Comparison of ENCODE assay signal across 15 mouse cellular contexts in genomic region chr7:135932595-135933175, GRCm38 (mm10).
A peak's percentile ranks its signal among the peaks of the same experiment; 100 is the strongest.
DNase-seq lines count a peak whose midpoint lies in the region; ATAC-seq and TF ChIP-seq lines count a peak whose summit lies in the region.
"Had no signal": no experiment of that assay in that cellular context is flagged by ENCODE, and none has a peak within 500 bp of the region (broad histone marks: within the 10 kb centered on the region; RNA-seq: fewer than 3 reads in every experiment).

No protein-coding gene starts in this region.

- no peaks in the 10 kb centered on the region for H3K36me3 ChIP-seq in embryonic facial prominence, embryonic 13.5 days
- no peaks in the 10 kb centered on the region for H3K36me3 ChIP-seq in hindbrain, postnatal 0 days (ENCODE audit: insufficient read depth, low read length)
- H3K36me3 ChIP-seq: forebrain, embryonic 12.5 days; liver, embryonic 12.5 days; midbrain, embryonic 13.5 days; neural tube, embryonic 12.5 days had no signal

- TF ChIP-seq CTCF in cerebellum, adult 2 months (IDR thresholded peaks at IDR 0.05; ENCODE audit: borderline replicate concordance, insufficient read depth, low read depth, low read length): no peak
- TF ChIP-seq CTCF in hindbrain, postnatal 0 days (IDR thresholded peaks at IDR 0.05; ENCODE audit: low read depth): no peak
- TF ChIP-seq CTCF in left cerebral cortex, adult 2 months (IDR thresholded peaks at IDR 0.05): no peak

- intact Hi-C loops in heart, postnatal 14 days (cut with DNase I): no loop called here
- intact Hi-C loops in left cerebral cortex, adult 2 months (cut with DNase I): no loop called here

- no peak overlapping the region for H3K9ac ChIP-seq in embryonic facial prominence, embryonic 13.5 days
- no peak overlapping the region for H3K9ac ChIP-seq in hindbrain, postnatal 0 days (replicated peaks; ENCODE audit: low read length)
- H3K9ac ChIP-seq: forebrain, embryonic 12.5 days; liver, embryonic 12.5 days; midbrain, embryonic 13.5 days; neural tube, embryonic 12.5 days had no signal

- no peak for ATAC-seq in embryonic facial prominence, embryonic 13.5 days (ENCODE audit: insufficient number of reproducible peaks, insufficient read depth, low FRiP score, low TSS enrichment, low read depth)
- ATAC-seq in hindbrain, postnatal 0 days: peak; percentile 59; the same call in 1 of the 2 replicates
- ATAC-seq: liver, embryonic 12.5 days; midbrain, embryonic 13.5 days had no signal

- WGBS in cerebellum, adult 2 months: 18% methylated on average over 5 of the region's 5 CpGs
- 39% methylated on average over 5 of the region's 5 CpGs for WGBS in embryonic facial prominence, embryonic 13.5 days
- WGBS in hindbrain, postnatal 0 days: 54% methylated on average over 5 of the region's 5 CpGs

- no peaks in the 10 kb centered on the region for H3K9me3 ChIP-seq in embryonic facial prominence, embryonic 13.5 days
- no peaks in the 10 kb centered on the region for H3K9me3 ChIP-seq in hindbrain, postnatal 0 days (ENCODE audit: low read length)
- H3K9me3 ChIP-seq: forebrain, embryonic 12.5 days; liver, embryonic 12.5 days; midbrain, embryonic 13.5 days; neural tube, embryonic 12.5 days had no signal

- H3K4me2 ChIP-seq in embryonic facial prominence, embryonic 13.5 days: no peak overlapping the region
- H3K4me2 ChIP-seq in hindbrain, postnatal 0 days (ENCODE audit: low read depth, low read length): no peak overlapping the region
- H3K4me2 ChIP-seq: forebrain, embryonic 12.5 days; liver, embryonic 12.5 days; midbrain, embryonic 13.5 days; neural tube, embryonic 12.5 days had no signal

- no peak overlapping the region for H3K4me3 ChIP-seq in cerebellum, adult 2 months (replicated peaks; ENCODE audit: insufficient read depth, low read depth, low read length)
- H3K4me3 ChIP-seq in embryonic facial prominence, embryonic 13.5 days: no peak overlapping the region
- no peak overlapping the region for H3K4me3 ChIP-seq in hindbrain, postnatal 0 days (ENCODE audit: low read length)
- no peak overlapping the region for H3K4me3 ChIP-seq in left cerebral cortex, adult 2 months
- H3K4me3 ChIP-seq: forebrain, embryonic 12.5 days; liver, embryonic 12.5 days; midbrain, embryonic 13.5 days; neural tube, embryonic 12.5 days had no signal

- no peaks in the 10 kb centered on the region; the same call in 1 of the 2 replicates for H3K27me3 ChIP-seq in cerebellum, adult 2 months (ENCODE audit: control insufficient read depth, insufficient read depth, low read length)
- H3K27me3 ChIP-seq in embryonic facial prominence, embryonic 13.5 days: no peaks in the 10 kb centered on the region
- H3K27me3 ChIP-seq in hindbrain, postnatal 0 days (ENCODE audit: insufficient read depth, low read length): no peaks in the 10 kb centered on the region
- H3K27me3 ChIP-seq: forebrain, embryonic 12.5 days; liver, embryonic 12.5 days; midbrain, embryonic 13.5 days; neural tube, embryonic 12.5 days had no signal

- peak; percentile 2 for DNase-seq in cerebellum, adult 11-12 months
- no peak for DNase-seq in cerebellum, adult 2 months
- DNase-seq in heart, adult 9 months (ENCODE audit: low spot score in 2 of 2): peak; percentile 4 to 42
- no peak for DNase-seq in heart, postnatal 14 days
- peak; percentile 72 for DNase-seq in hindbrain, postnatal 0 days (ENCODE audit: low spot score)
- no peak for DNase-seq in ovary, postnatal 36 days (ENCODE audit: low spot score)
- DNase-seq in left cerebral cortex, adult 2 months (ENCODE audit: extremely low spot score in 1 of 2, low spot score in 2 of 2): no peak
- DNase-seq: lung, postnatal 10 days; retina, postnatal 1 day had no signal

- no peak overlapping the region for H3K27ac ChIP-seq in cerebellum, adult 2 months (ENCODE audit: insufficient read depth, low read length)
- 0 out of 2 replicates have a peak overlapping the region, but pooled peaks have one; percentile 22 for H3K27ac ChIP-seq in embryonic facial prominence, embryonic 13.5 days
- H3K27ac ChIP-seq in hindbrain, postnatal 0 days: no peak overlapping the region
- no peak overlapping the region for H3K27ac ChIP-seq in left cerebral cortex, adult 2 months
- H3K27ac ChIP-seq: forebrain, embryonic 12.5 days; kidney, postnatal 0 days; liver, embryonic 12.5 days; midbrain, embryonic 13.5 days; neural tube, embryonic 12.5 days had no signal

- H3K4me1 ChIP-seq in cerebellum, adult 2 months (ENCODE audit: control insufficient read depth, insufficient read depth, low read length): no peaks in the 10 kb centered on the region; the same call in 1 of the 2 replicates
- peaks cover 10% of the 10 kb centered on the region for H3K4me1 ChIP-seq in embryonic facial prominence, embryonic 13.5 days
- no peaks in the 10 kb centered on the region for H3K4me1 ChIP-seq in hindbrain, postnatal 0 days (ENCODE audit: insufficient read depth, low read length)
- H3K4me1 ChIP-seq: forebrain, embryonic 12.5 days; liver, embryonic 12.5 days; midbrain, embryonic 13.5 days; neural tube, embryonic 12.5 days had no signal

- TF ChIP-seq POLR2A in cerebellum, adult 2 months (IDR thresholded peaks at IDR 0.05; ENCODE audit: borderline replicate concordance, insufficient read depth, low read length): no peak

Comparison
In these comparisons a context has a peak if more than half of its experiments do, and no peak if none do; other contexts are left out.
1. DNase-seq: peak in cerebellum, adult 11-12 months (single experiment), heart, adult 9 months (2 of 2) and hindbrain, postnatal 0 days (single experiment); none in cerebellum, adult 2 months (0 of 2), heart, postnatal 14 days (0 of 2), ovary, postnatal 36 days (single experiment) and left cerebral cortex, adult 2 months (0 of 2).